Mouse (Mus musculus): Measurements from ENCODE around the gene Adcy1. TPM values are rescaled to one million over a fixed set of nuclear protein-coding genes. Genes with fewer than 3 reads are reported as not detected.

Adcy1 gene
- polyA plus RNA-seq, 1 experiment from 2014 or later: 0.54 TPM

- no peak for TF ChIP-seq EP300 (IDR thresholded peaks at IDR 0.05; ENCODE audit: low read depth)
- H3K36me3 ChIP-seq (replicated peaks; ENCODE audit: insufficient read depth, low read length): no peaks in the 10 kb centered on the region
- no peaks in the 10 kb centered on the region for H3K9me3 ChIP-seq (ENCODE audit: low read length)
- ATAC-seq: no peak
- no peak overlapping the region for H3K4me3 ChIP-seq (ENCODE audit: low read depth, low read length)
- WGBS (ENCODE audit: insufficient replicate concordance): 56% methylated on average over 6 of the region's 6 CpGs
- H3K27ac ChIP-seq (ENCODE audit: low read depth): no peak overlapping the region
- no peaks in the 10 kb centered on the region for H3K4me1 ChIP-seq (ENCODE audit: insufficient read depth)
- no peak overlapping the region for H3K9ac ChIP-seq (replicated peaks)
- no peak for DNase-seq
- no peak overlapping the region for H3K4me2 ChIP-seq (ENCODE audit: low read depth, low read length)
- H3K27me3 ChIP-seq (ENCODE audit: insufficient read depth, low read length): no peaks in the 10 kb centered on the region
These were observed 22.5 kb upstream of the Adcy1 start for GRCm38 (mm10) chr11:7040801-7041200.

- 71% methylated on average over 2 of the region's 2 CpGs for WGBS (ENCODE audit: insufficient replicate concordance)
These were observed 16.1 kb upstream of the Adcy1 start for GRCm38 (mm10) chr11:7047176-7047575.

GRCm38 (mm10) chr11:7047584-7047983 is 15.7 kb upstream of the Adcy1 start:
- TF ChIP-seq CTCF (IDR thresholded peaks at IDR 0.05; ENCODE audit: low read depth) (no peak), EP300 (IDR thresholded peaks at IDR 0.05; ENCODE audit: low read depth) (no peak)
- H3K9me3 ChIP-seq (ENCODE audit: low read length): no peaks in the 10 kb centered on the region
- H3K4me2 ChIP-seq (ENCODE audit: low read depth, low read length): no peak overlapping the region
- no peak for DNase-seq
- H3K27ac ChIP-seq (ENCODE audit: low read depth): no peak overlapping the region
- H3K9ac ChIP-seq (replicated peaks): no peak overlapping the region
- H3K4me3 ChIP-seq (ENCODE audit: low read depth, low read length): no peak overlapping the region
- no peaks in the 10 kb centered on the region for H3K36me3 ChIP-seq (replicated peaks; ENCODE audit: insufficient read depth, low read length)
- ATAC-seq: no peak
- no peaks in the 10 kb centered on the region for H3K4me1 ChIP-seq (ENCODE audit: insufficient read depth)
- H3K27me3 ChIP-seq (ENCODE audit: insufficient read depth, low read length): no peaks in the 10 kb centered on the region

More at GRCm38 (mm10) chr11:7047176-7047575, 16.1 kb upstream of the Adcy1 start:
- no peaks in the 10 kb centered on the region for H3K36me3 ChIP-seq (replicated peaks; ENCODE audit: insufficient read depth, low read length)
- DNase-seq: no peak
- no peak overlapping the region for H3K4me2 ChIP-seq (ENCODE audit: low read depth, low read length)
- TF ChIP-seq EP300 (IDR thresholded peaks at IDR 0.05; ENCODE audit: low read depth): no peak
- TF ChIP-seq CTCF (IDR thresholded peaks at IDR 0.05; ENCODE audit: low read depth): no peak
- H3K4me3 ChIP-seq (ENCODE audit: low read depth, low read length): no peak overlapping the region
- H3K4me1 ChIP-seq (ENCODE audit: insufficient read depth): no peaks in the 10 kb centered on the region
- no peaks in the 10 kb centered on the region for H3K9me3 ChIP-seq (ENCODE audit: low read length)
- no peak overlapping the region for H3K27ac ChIP-seq (ENCODE audit: low read depth)
- ATAC-seq: no peak
- no peaks in the 10 kb centered on the region for H3K27me3 ChIP-seq (ENCODE audit: insufficient read depth, low read length)
- no peak overlapping the region for H3K9ac ChIP-seq (replicated peaks)

GRCm38 (mm10) chr11:7053710-7054109 is 9.6 kb upstream of the Adcy1 start:
- 82% methylated on average over 4 of the region's 4 CpGs for WGBS (ENCODE audit: insufficient replicate concordance)
- Histone ChIP-seq H3K4me3 (ENCODE audit: low read depth, low read length) (no peak overlapping the region), H3K36me3 (replicated peaks; ENCODE audit: insufficient read depth, low read length) (no peaks in the 10 kb centered on the region), H3K9me3 (ENCODE audit: low read length) (no peaks in the 10 kb centered on the region), H3K4me2 (ENCODE audit: low read depth, low read length) (no peak overlapping the region), H3K4me1 (ENCODE audit: insufficient read depth) (no peaks in the 10 kb centered on the region), H3K9ac (replicated peaks) (no peak overlapping the region), H3K27me3 (ENCODE audit: insufficient read depth, low read length) (peaks cover 11% of the 10 kb centered on the region), H3K27ac (ENCODE audit: low read depth) (no peak overlapping the region)
- ATAC-seq: no peak
- DNase-seq: no peak
- TF ChIP-seq CTCF (IDR thresholded peaks at IDR 0.05; ENCODE audit: low read depth): no peak
- no peak for TF ChIP-seq EP300 (IDR thresholded peaks at IDR 0.05; ENCODE audit: low read depth)

- TF ChIP-seq EP300 (IDR thresholded peaks at IDR 0.05; ENCODE audit: low read depth): no peak
- no peak overlapping the region for H3K27ac ChIP-seq (ENCODE audit: low read depth)
- DNase-seq (no peak), ATAC-seq (no peak)
- H3K4me3 ChIP-seq (ENCODE audit: low read depth, low read length): no peak overlapping the region
- WGBS (ENCODE audit: insufficient replicate concordance): 59% methylated on average over 6 of the region's 6 CpGs
- H3K9me3 ChIP-seq (ENCODE audit: low read length): no peaks in the 10 kb centered on the region
- H3K9ac ChIP-seq (replicated peaks): no peak overlapping the region
- H3K4me2 ChIP-seq (ENCODE audit: low read depth, low read length): no peak overlapping the region
- H3K27me3 ChIP-seq (ENCODE audit: insufficient read depth, low read length): peaks cover 15% of the 10 kb centered on the region
- no peaks in the 10 kb centered on the region for H3K36me3 ChIP-seq (replicated peaks; ENCODE audit: insufficient read depth, low read length)
- H3K4me1 ChIP-seq (ENCODE audit: insufficient read depth): no peaks in the 10 kb centered on the region
These were observed 8.5 kb upstream of the Adcy1 start for GRCm38 (mm10) chr11:7054662-7055265.

- Histone ChIP-seq H3K36me3 (replicated peaks; ENCODE audit: insufficient read depth, low read length) (no peaks in the 10 kb centered on the region), H3K27ac (ENCODE audit: low read depth) (no peak overlapping the region), H3K9me3 (ENCODE audit: low read length) (no peaks in the 10 kb centered on the region), H3K4me2 (ENCODE audit: low read depth, low read length) (no peak overlapping the region), H3K27me3 (ENCODE audit: insufficient read depth, low read length) (peaks cover 22% of the 10 kb centered on the region), H3K4me3 (ENCODE audit: low read depth, low read length) (no peak overlapping the region), H3K4me1 (ENCODE audit: insufficient read depth) (no peaks in the 10 kb centered on the region), H3K9ac (replicated peaks) (no peak overlapping the region)
- ATAC-seq: no peak
- TF ChIP-seq CTCF (IDR thresholded peaks at IDR 0.05; ENCODE audit: low read depth) (no peak), EP300 (IDR thresholded peaks at IDR 0.05; ENCODE audit: low read depth) (no peak)
- 24% methylated on average over 14 of the region's 14 CpGs for WGBS (ENCODE audit: insufficient replicate concordance)
- DNase-seq: no peak
These were observed 7.8 kb upstream of the Adcy1 start for GRCm38 (mm10) chr11:7055455-7056017.
